Mouse (Mus musculus) cortical plate, adult 2 months (tissue): ENCODE data around the gene Tubgcp6. TPM values are rescaled to one million over a fixed set of nuclear protein-coding genes. Genes with fewer than 3 reads are reported as not detected.

ENCODE experiments used
- H3K27ac ChIP-seq: fragments of 200-500 bp; 2 replicates; pipeline ENCODE4 v1.5.1; 2012; ENCODE audit warnings: low read length, control low read depth, inconsistent platforms; ENCODE audit not compliant: insufficient read depth
- H3K4me1 ChIP-seq: fragments of 200-500 bp; 2 replicates; pipeline ENCODE4 v1.6.1; 2011; ENCODE audit warnings: low read length; ENCODE audit not compliant: control insufficient read depth, insufficient read depth
- H3K4me3 ChIP-seq: fragments of 200-500 bp; 2 replicates; pipeline ENCODE4 v1.5.1; 2011; ENCODE audit warnings: mild to moderate bottlenecking, low read length, control low read depth; ENCODE audit not compliant: insufficient read depth
- CTCF ChIP-seq: fragments of 200-500 bp; IDR thresholded peaks from 2 replicates; pipeline ENCODE4 v1.5.1; 2011; ENCODE audit warnings: mild to moderate bottlenecking, control low read depth, low read length; ENCODE audit not compliant: insufficient read depth; ENCODE audit errors: extremely low read depth
- POLR2A ChIP-seq: fragments of 200-500 bp; IDR thresholded peaks from 2 replicates; pipeline ENCODE4 v1.6.1; 2011; ENCODE audit warnings: mild to moderate bottlenecking, low read length, control low read depth; ENCODE audit not compliant: insufficient read depth; ENCODE audit errors: extremely low read depth
- polyA plus RNA-seq: library from polyadenylated mRNA; depleted of rRNA; stranded (reverse); fragments of >200 nt; gene quantifications from 2 replicates; pipeline ENCODE4 v1.2.3, GENCODE M21; 2012

Gene Tubgcp6
- polyA plus RNA-seq, 1 experiment, result 31.8 TPM

- no peak overlapping the region for H3K27ac ChIP-seq
- peaks cover 2% of the 10 kb centered on the region for H3K4me1 ChIP-seq
- H3K4me3 ChIP-seq, result no peak overlapping the region
- no peak for TF ChIP-seq POLR2A
- no peak for TF ChIP-seq CTCF
Measured at GRCm38 (mm10) chr15:89090662-89091061, 32.2 kb downstream of the Tubgcp6 start.

GRCm38 (mm10) chr15:89089248-89090051 lies 33.5 kb downstream of the Tubgcp6 start:
- TF ChIP-seq POLR2A (no peak), CTCF (no peak)
- H3K4me3 ChIP-seq, result peak overlapping the region; percentile 50

GRCm38 (mm10) chr15:89088607-89089247 lies 34.2 kb downstream of the Tubgcp6 start, which contains the start of gene Selenoo:
Gene Selenoo (plus strand): TSS chr15:89089084.
- Histone ChIP-seq H3K4me3 (peak within 1 kb of the TSS; percentile 50), H3K27ac (peak within 1 kb of the TSS; percentile 83), H3K4me1 (peaks cover 2% of the 10 kb centered on the region)
- TF ChIP-seq POLR2A, result peak; percentile 86
- no peak for TF ChIP-seq CTCF

More at GRCm38 (mm10) chr15:89089248-89090051, 33.5 kb downstream of the Tubgcp6 start:
- Histone ChIP-seq H3K27ac (peak overlapping the region; percentile 83), H3K4me1 (peaks cover 2% of the 10 kb centered on the region)

GRCm38 (mm10) chr15:89084826-89085225 lies 38.1 kb downstream of the Tubgcp6 start:
- no peak for TF ChIP-seq CTCF
- TF ChIP-seq POLR2A, result no peak
- H3K4me1 ChIP-seq, result no peaks in the 10 kb centered on the region
- H3K4me3 ChIP-seq, result no peak overlapping the region
- no peak overlapping the region for H3K27ac ChIP-seq

GRCm38 (mm10) chr15:89083906-89084305 lies 39.0 kb downstream of the Tubgcp6 start:
- Histone ChIP-seq H3K4me1 (no peaks in the 10 kb centered on the region), H3K4me3 (no peak overlapping the region), H3K27ac (no peak overlapping the region)
- TF ChIP-seq CTCF (no peak), POLR2A (no peak)

- no peak overlapping the region for H3K27ac ChIP-seq
- TF ChIP-seq POLR2A, result no peak
- no peak for TF ChIP-seq CTCF
- H3K4me3 ChIP-seq, result no peak overlapping the region
- H3K4me1 ChIP-seq, result peaks cover 3% of the 10 kb centered on the region; the same call in 1 of the 2 replicates
Measured at GRCm38 (mm10) chr15:89078208-89078836, 44.6 kb downstream of the Tubgcp6 start.

- TF ChIP-seq POLR2A (no peak), CTCF (no peak)
- Histone ChIP-seq H3K4me1 (peaks cover 3% of the 10 kb centered on the region; the same call in 1 of the 2 replicates), H3K4me3 (peak overlapping the region; percentile 48), H3K27ac (no peak overlapping the region)
Measured at GRCm38 (mm10) chr15:89076156-89076731, 46.7 kb downstream of the Tubgcp6 start.

GRCm38 (mm10) chr15:89075478-89076147 lies 47.3 kb downstream of the Tubgcp6 start:
- H3K4me1 ChIP-seq, result peaks cover 3% of the 10 kb centered on the region; the same call in 1 of the 2 replicates
- H3K4me3 ChIP-seq, result peak overlapping the region; percentile 48
- TF ChIP-seq POLR2A (0 out of 2 replicates have a peak, but pooled peaks have one; percentile 4), CTCF (no peak)
- peak overlapping the region; percentile 62 for H3K27ac ChIP-seq
